Mouse (Mus musculus) E14TG2a.4 (cell line): ENCODE data around the gene Zfand2b.

ENCODE experiments used
- H3K27me3 ChIP-seq: 2 replicates; pipeline ENCODE4 v1.6.1; 2014; ENCODE audit warnings: low read length, control low read depth; ENCODE audit not compliant: insufficient read depth
- H3K36me3 ChIP-seq: 2 replicates; pipeline ENCODE4 v1.6.1; 2014; ENCODE audit warnings: low read length, control low read depth; ENCODE audit not compliant: insufficient read depth
- H3K4me1 ChIP-seq: replicated peaks from 2 replicates; pipeline ENCODE4 v1.6.1; 2014; ENCODE audit warnings: low read depth, low read length, control low read depth
- H3K4me3 ChIP-seq: replicated peaks from 2 replicates; pipeline ENCODE4 v1.5.1; 2014; ENCODE audit warnings: mild to moderate bottlenecking, low read length
- H3K9me3 ChIP-seq: 2 replicates; pipeline ENCODE4 v1.6.1; 2014; ENCODE audit warnings: low read length, control low read depth
- CTCF ChIP-seq: conservative IDR thresholded peaks from 2 replicates; pipeline ENCODE4 v1.5.1; 2014; ENCODE audit warnings: low read length
- NANOG ChIP-seq: IDR thresholded peaks from 2 replicates; pipeline ENCODE4 v1.6.1; 2014; ENCODE audit warnings: borderline replicate concordance, low read length, mixed read lengths
- POU5F1 ChIP-seq: IDR thresholded peaks from 2 replicates; pipeline ENCODE4 v1.6.1; 2014; ENCODE audit warnings: low read length, borderline replicate concordance

Zfand2b gene

GRCm38 (mm10) chr1:75192452-75192851 is 24.0 kb downstream of the Zfand2b start:
- peak overlapping the region; percentile 90 for H3K4me3 ChIP-seq
- no peaks in the 10 kb centered on the region for H3K27me3 ChIP-seq
- H3K9me3 ChIP-seq: no peaks in the 10 kb centered on the region
- no peak for TF ChIP-seq CTCF
- no peak for TF ChIP-seq NANOG
- TF ChIP-seq POU5F1: no peak
- H3K36me3 ChIP-seq: peaks cover 43% of the 10 kb centered on the region
- H3K4me1 ChIP-seq: peaks cover 20% of the 10 kb centered on the region

- H3K4me3 ChIP-seq: no peak overlapping the region
- peaks cover 21% of the 10 kb centered on the region for H3K4me1 ChIP-seq
- H3K27me3 ChIP-seq: no peaks in the 10 kb centered on the region
- peaks cover 49% of the 10 kb centered on the region for H3K36me3 ChIP-seq
- no peaks in the 10 kb centered on the region for H3K9me3 ChIP-seq
- TF ChIP-seq NANOG (no peak), POU5F1 (no peak), CTCF (no peak)
Observed at GRCm38 (mm10) chr1:75201236-75201635, 32.8 kb downstream of the Zfand2b start.

- H3K9me3 ChIP-seq: no peaks in the 10 kb centered on the region; the same call in 1 of the 2 replicates
- H3K4me1 ChIP-seq: peaks cover 54% of the 10 kb centered on the region
- peak overlapping the region; percentile 78 for H3K4me3 ChIP-seq
- peaks cover 40% of the 10 kb centered on the region for H3K36me3 ChIP-seq
- no peaks in the 10 kb centered on the region for H3K27me3 ChIP-seq
- TF ChIP-seq CTCF: no peak
- TF ChIP-seq NANOG: no peak
- no peak for TF ChIP-seq POU5F1
Observed at GRCm38 (mm10) chr1:75208967-75209678, 40.7 kb downstream of the Zfand2b start.

- TF ChIP-seq NANOG (no peak), CTCF (no peak)
- peak within 1 kb of the TSS; percentile 95 for H3K4me3 ChIP-seq
- H3K9me3 ChIP-seq: no peaks in the 10 kb centered on the region; the same call in 1 of the 2 replicates
- H3K36me3 ChIP-seq: peaks cover 53% of the 10 kb centered on the region
- peaks cover 67% of the 10 kb centered on the region for H3K4me1 ChIP-seq
- H3K27me3 ChIP-seq: no peaks in the 10 kb centered on the region
Observed at GRCm38 (mm10) chr1:75210136-75211087, 42.0 kb downstream of the Zfand2b start, which contains the start of the genes Glb1l and Stk16. Gene Glb1l, minus strand, starts transcription at chr1:75210813. Gene Stk16, plus strand, starts transcription at chr1:75210838.

- peaks cover 75% of the 10 kb centered on the region for H3K4me1 ChIP-seq
- peaks cover 58% of the 10 kb centered on the region for H3K36me3 ChIP-seq
- H3K9me3 ChIP-seq: no peaks in the 10 kb centered on the region; the same call in 1 of the 2 replicates
- TF ChIP-seq NANOG (no peak), POU5F1 (no peak), CTCF (no peak)
- H3K4me3 ChIP-seq: peak overlapping the region; percentile 95
- no peaks in the 10 kb centered on the region for H3K27me3 ChIP-seq
Observed at GRCm38 (mm10) chr1:75211141-75211708, 42.8 kb downstream of the Zfand2b start.

- no peaks in the 10 kb centered on the region for H3K27me3 ChIP-seq
- H3K4me3 ChIP-seq: peak overlapping the region; percentile 95
- H3K4me1 ChIP-seq: peaks cover 88% of the 10 kb centered on the region
- peaks cover 61% of the 10 kb centered on the region for H3K36me3 ChIP-seq
- TF ChIP-seq NANOG (no peak), POU5F1 (no peak), CTCF (no peak)
- no peaks in the 10 kb centered on the region for H3K9me3 ChIP-seq
Observed at GRCm38 (mm10) chr1:75212542-75212941, 44.1 kb downstream of the Zfand2b start.

GRCm38 (mm10) chr1:75213096-75213495 is 44.6 kb downstream of the Zfand2b start:
- peaks cover 66% of the 10 kb centered on the region for H3K36me3 ChIP-seq
- peak overlapping the region; percentile 95 for H3K4me3 ChIP-seq
- TF ChIP-seq CTCF: no peak
- no peak for TF ChIP-seq NANOG
- no peak for TF ChIP-seq POU5F1
- peaks cover 91% of the 10 kb centered on the region for H3K4me1 ChIP-seq
- no peaks in the 10 kb centered on the region for H3K9me3 ChIP-seq
- H3K27me3 ChIP-seq: no peaks in the 10 kb centered on the region

- TF ChIP-seq CTCF: no peak
- no peak for TF ChIP-seq POU5F1
- no peak for TF ChIP-seq NANOG
Observed at GRCm38 (mm10) chr1:75214442-75214841, 46.0 kb downstream of the Zfand2b start.

More at GRCm38 (mm10) chr1:75214442-75214841, 46.0 kb downstream of the Zfand2b start:
- peak overlapping the region; percentile 32 for H3K4me3 ChIP-seq
- peaks cover under 1% of the 10 kb centered on the region; the same call in 1 of the 2 replicates for H3K27me3 ChIP-seq
- H3K9me3 ChIP-seq: no peaks in the 10 kb centered on the region
- H3K4me1 ChIP-seq: peaks cover 90% of the 10 kb centered on the region
- H3K36me3 ChIP-seq: peaks cover 66% of the 10 kb centered on the region
